Mouse (Mus musculus) layer of hippocampus, adult 6 months (tissue): ENCODE results near the gene Atp6v1c2. TPM values are rescaled to one million over a fixed set of nuclear protein-coding genes. Genes with fewer than 3 reads are reported as not detected.

Experiments
- long read RNA-seq, 2 experiments: library from polyadenylated mRNA; unstranded; transcript quantifications; one replicate each; pipeline ENCODE4 v2.0.0; 2019 to 2020
- microRNA-seq: library from miRNA; unstranded; fragments of <30 nt; microRNA quantifications from one replicate; pipeline ENCODE4 v1.2.0, GENCODE M21; 2020
- polyA plus RNA-seq: library from polyadenylated mRNA; unstranded; fragments of <200 nt; fragmentation: Nextera tagmentation; gene quantifications from 2 replicates; pipeline ENCODE4 v1.2.3, GENCODE M21; 2021

Gene Atp6v1c2
- polyA plus RNA-seq = 0.87 and 1.2 TPM in 2 replicates
- long read RNA-seq, experiment 1, partial matches to known transcripts = 0 of 2 reads
- long read RNA-seq, experiment 1, other reads (novel, unspliced or antisense) = 2 of 2 reads
- long read RNA-seq, experiment 2, partial matches to known transcripts = 1 of 6 reads
- long read RNA-seq, experiment 2, other reads (novel, unspliced or antisense) = 5 of 6 reads

GRCm38 (mm10) chr12:17329259-17329658 lies at the start of gene Atp6v1c2:
Gene Atp6v1c2, minus strand, starts transcription at chr12:17329359.

GRCm38 (mm10) chr12:17348048-17349036 lies 19.2 kb upstream of the Atp6v1c2 start, which contains the start of gene Nol10:
Gene Nol10, plus strand, starts transcription at chr12:17348458.

GRCm38 (mm10) chr12:17265971-17266672 lies 63.0 kb downstream of the Atp6v1c2 start, which contains the start of gene Pdia6:
Gene Pdia6, plus strand, starts transcription at chr12:17266545.

Small RNAs within 50 kb of the gene (microRNA-seq; reads per million reads assigned to microRNA genes)
- gene Mir3066 = 1.7 reads per million

Other genes with a start within 250 kb of the Atp6v1c2 start
- gene Kcnf1, start 152.5 kb downstream of the Atp6v1c2 start, polyA plus RNA-seq = 16.2 and 18.7 TPM in 2 replicates
- 101 and 117 TPM in 2 replicates for gene Pdia6, start 62.8 kb downstream of the Atp6v1c2 start, polyA plus RNA-seq
- gene Nol10, start 19.1 kb upstream of the Atp6v1c2 start, polyA plus RNA-seq = 3.6 and 4.2 TPM in 2 replicates
- 26.5 and 32.6 TPM in 2 replicates for gene Odc1, start 215.4 kb upstream of the Atp6v1c2 start, polyA plus RNA-seq